Mouse (Mus musculus): ENCODE measurements at regions not wholly inside any gene's neighbourhood (a gene's known extent, or its start where the extent isn't known, plus 50 kb on each side); places are given as distances from the start of the nearest gene placed in this dataset.

- Histone ChIP-seq H3K4me3 (replicated peaks; ENCODE audit: low read length) (no peak overlapping the region), H3K4me1 (replicated peaks; ENCODE audit: control insufficient read depth, insufficient read depth, low read length) (no peaks in the 10 kb centered on the region), H3K4me2 (ENCODE audit: low read length) (no peak overlapping the region), H3K9me3 (ENCODE audit: control insufficient read depth, low read length) (no peaks in the 10 kb centered on the region), H3K27ac (ENCODE audit: low read length) (no peak overlapping the region), H3K27me3 (replicated peaks; ENCODE audit: control insufficient read depth, insufficient read depth, low read length) (no peaks in the 10 kb centered on the region), H3K36me3 (ENCODE audit: control insufficient read depth, insufficient read depth) (no peaks in the 10 kb centered on the region), H3K9ac (replicated peaks; ENCODE audit: low read depth, low read length) (no peak overlapping the region)
- ATAC-seq, result no peak
- 91% methylated on average over 6 of the region's 6 CpGs for WGBS
Observed at GRCm38 (mm10) chr10:99906778-99907435, 108.5 kb upstream of the Kitl start.

- 56% methylated on average over 9 of the region's 9 CpGs for WGBS
Observed at GRCm38 (mm10) chr10:99902280-99903231, 112.9 kb upstream of the Kitl start.

GRCm38 (mm10) chr10:99900955-99901835 lies 114.2 kb upstream of the Kitl start:
- Histone ChIP-seq H3K4me3 (replicated peaks; ENCODE audit: low read length) (no peak overlapping the region), H3K36me3 (ENCODE audit: control insufficient read depth, insufficient read depth) (no peaks in the 10 kb centered on the region), H3K4me2 (ENCODE audit: low read length) (no peak overlapping the region), H3K27me3 (replicated peaks; ENCODE audit: control insufficient read depth, insufficient read depth, low read length) (no peaks in the 10 kb centered on the region), H3K9me3 (ENCODE audit: control insufficient read depth, low read length) (no peaks in the 10 kb centered on the region), H3K4me1 (replicated peaks; ENCODE audit: control insufficient read depth, insufficient read depth, low read length) (peaks cover 3% of the 10 kb centered on the region; the same call in 1 of the 2 replicates), H3K9ac (replicated peaks; ENCODE audit: low read depth, low read length) (no peak overlapping the region), H3K27ac (ENCODE audit: low read length) (no peak overlapping the region)
- peak; percentile 80 for ATAC-seq
- 45% methylated on average over 8 of the region's 8 CpGs for WGBS

More at GRCm38 (mm10) chr10:99902280-99903231, 112.9 kb upstream of the Kitl start:
- Histone ChIP-seq H3K36me3 (ENCODE audit: control insufficient read depth, insufficient read depth) (no peaks in the 10 kb centered on the region), H3K4me3 (replicated peaks; ENCODE audit: low read length) (no peak overlapping the region), H3K9ac (replicated peaks; ENCODE audit: low read depth, low read length) (no peak overlapping the region), H3K9me3 (ENCODE audit: control insufficient read depth, low read length) (no peaks in the 10 kb centered on the region), H3K4me2 (ENCODE audit: low read length) (no peak overlapping the region), H3K27me3 (replicated peaks; ENCODE audit: control insufficient read depth, insufficient read depth, low read length) (no peaks in the 10 kb centered on the region), H3K4me1 (replicated peaks; ENCODE audit: control insufficient read depth, insufficient read depth, low read length) (peaks cover 3% of the 10 kb centered on the region; the same call in 1 of the 2 replicates), H3K27ac (ENCODE audit: low read length) (no peak overlapping the region)
- ATAC-seq, result no peak

- Histone ChIP-seq H3K27me3 (replicated peaks; ENCODE audit: control insufficient read depth, insufficient read depth, low read length) (no peaks in the 10 kb centered on the region), H3K27ac (ENCODE audit: low read length) (no peak overlapping the region), H3K9ac (replicated peaks; ENCODE audit: low read depth, low read length) (no peak overlapping the region), H3K9me3 (ENCODE audit: control insufficient read depth, low read length) (no peaks in the 10 kb centered on the region), H3K36me3 (ENCODE audit: control insufficient read depth, insufficient read depth) (no peaks in the 10 kb centered on the region), H3K4me1 (replicated peaks; ENCODE audit: control insufficient read depth, insufficient read depth, low read length) (no peaks in the 10 kb centered on the region), H3K4me3 (replicated peaks; ENCODE audit: low read length) (no peak overlapping the region), H3K4me2 (ENCODE audit: low read length) (no peak overlapping the region)
- ATAC-seq, result no peak
- 59% methylated on average over 3 of the region's 3 CpGs for WGBS
Observed at GRCm38 (mm10) chr10:99893999-99894398, 121.4 kb upstream of the Kitl start.

- H3K27ac ChIP-seq (ENCODE audit: low read length), result no peak overlapping the region
- H3K9me3 ChIP-seq (ENCODE audit: control insufficient read depth, low read length), result no peaks in the 10 kb centered on the region
- H3K27me3 ChIP-seq (replicated peaks; ENCODE audit: control insufficient read depth, insufficient read depth, low read length), result no peaks in the 10 kb centered on the region
- H3K4me3 ChIP-seq (replicated peaks; ENCODE audit: low read length), result no peak overlapping the region
- no peak overlapping the region for H3K4me2 ChIP-seq (ENCODE audit: low read length)
- ATAC-seq, result no peak
- no peak overlapping the region for H3K9ac ChIP-seq (replicated peaks; ENCODE audit: low read depth, low read length)
- WGBS, result 89% methylated on average over 3 of the region's 3 CpGs
- H3K4me1 ChIP-seq (replicated peaks; ENCODE audit: control insufficient read depth, insufficient read depth, low read length), result no peaks in the 10 kb centered on the region
- H3K36me3 ChIP-seq (ENCODE audit: control insufficient read depth, insufficient read depth), result no peaks in the 10 kb centered on the region
Observed at GRCm38 (mm10) chr10:99891899-99892298, 123.5 kb upstream of the Kitl start.

GRCm38 (mm10) chr10:99881901-99882300 lies 122.4 kb upstream of the Csl start:
- H3K4me2 ChIP-seq (ENCODE audit: low read length), result no peak overlapping the region
- 86% methylated on average over 2 of the region's 2 CpGs for WGBS
- H3K36me3 ChIP-seq (ENCODE audit: control insufficient read depth, insufficient read depth), result no peaks in the 10 kb centered on the region
- ATAC-seq, result no peak
- no peaks in the 10 kb centered on the region for H3K27me3 ChIP-seq (replicated peaks; ENCODE audit: control insufficient read depth, insufficient read depth, low read length)
- H3K27ac ChIP-seq (ENCODE audit: low read length), result no peak overlapping the region
- no peaks in the 10 kb centered on the region for H3K4me1 ChIP-seq (replicated peaks; ENCODE audit: control insufficient read depth, insufficient read depth, low read length)
- no peak overlapping the region for H3K4me3 ChIP-seq (replicated peaks; ENCODE audit: low read length)
- H3K9me3 ChIP-seq (ENCODE audit: control insufficient read depth, low read length), result no peaks in the 10 kb centered on the region
- no peak overlapping the region for H3K9ac ChIP-seq (replicated peaks; ENCODE audit: low read depth, low read length)

- H3K9me3 ChIP-seq (ENCODE audit: control insufficient read depth, low read length), result no peaks in the 10 kb centered on the region
- no peak overlapping the region for H3K9ac ChIP-seq (replicated peaks; ENCODE audit: low read depth, low read length)
- H3K27ac ChIP-seq (ENCODE audit: low read length), result no peak overlapping the region
- H3K4me1 ChIP-seq (replicated peaks; ENCODE audit: control insufficient read depth, insufficient read depth, low read length), result no peaks in the 10 kb centered on the region
- no peaks in the 10 kb centered on the region for H3K36me3 ChIP-seq (ENCODE audit: control insufficient read depth, insufficient read depth)
- H3K4me3 ChIP-seq (replicated peaks; ENCODE audit: low read length), result no peak overlapping the region
- H3K27me3 ChIP-seq (replicated peaks; ENCODE audit: control insufficient read depth, insufficient read depth, low read length), result no peaks in the 10 kb centered on the region
- ATAC-seq, result no peak
- no peak overlapping the region for H3K4me2 ChIP-seq (ENCODE audit: low read length)
- WGBS, result 80% methylated on average over 5 of the region's 5 CpGs
Observed at GRCm38 (mm10) chr10:99879362-99879761, 119.9 kb upstream of the Csl start.

GRCm38 (mm10) chr10:99864711-99865110 lies 105.3 kb upstream of the Csl start:
- no peak for ATAC-seq
- no peaks in the 10 kb centered on the region for H3K27me3 ChIP-seq (replicated peaks; ENCODE audit: control insufficient read depth, insufficient read depth, low read length)
- no peaks in the 10 kb centered on the region for H3K36me3 ChIP-seq (ENCODE audit: control insufficient read depth, insufficient read depth)
- no peaks in the 10 kb centered on the region for H3K9me3 ChIP-seq (ENCODE audit: control insufficient read depth, low read length)
- H3K9ac ChIP-seq (replicated peaks; ENCODE audit: low read depth, low read length), result no peak overlapping the region
- H3K4me2 ChIP-seq (ENCODE audit: low read length), result no peak overlapping the region
- 66% methylated on average over 1 of the region's 1 CpGs for WGBS
- H3K27ac ChIP-seq (ENCODE audit: low read length), result no peak overlapping the region
- H3K4me3 ChIP-seq (replicated peaks; ENCODE audit: low read length), result no peak overlapping the region
- no peaks in the 10 kb centered on the region for H3K4me1 ChIP-seq (replicated peaks; ENCODE audit: control insufficient read depth, insufficient read depth, low read length)
